Mouse (Mus musculus): Measurements from ENCODE around the gene Oxa1l. TPM values are rescaled to one million over a fixed set of nuclear protein-coding genes. Genes with fewer than 3 reads are reported as not detected.
"Not testable (repeated sequence)": the region's sequence is repeated elsewhere in the genome, so short reads cannot be mapped to it uniquely, and the experiment has no call there.

Oxa1l gene
- polyA plus RNA-seq, 1 experiment = 120 TPM

- WGBS = 88% methylated on average over 5 of the region's 5 CpGs
- Histone ChIP-seq H3K4me3 (ENCODE audit: low read depth, low read length) (no peak overlapping the region), H3K27me3 (ENCODE audit: control insufficient read depth, insufficient read depth, low read length) (no peaks in the 10 kb centered on the region), H3K27ac (ENCODE audit: insufficient read depth, low read depth, low read length) (no peak overlapping the region), H3K36me3 (ENCODE audit: control insufficient read depth, insufficient read depth, low read length) (no peaks in the 10 kb centered on the region), H3K4me1 (ENCODE audit: control insufficient read depth, insufficient read depth, insufficient read length, low read length) (peaks cover 6% of the 10 kb centered on the region)
- TF ChIP-seq POLR2A (IDR thresholded peaks at IDR 0.05; ENCODE audit: low read depth, low read length) = no peak
Observed at GRCm38 (mm10) chr14:54332176-54333074, 28.2 kb upstream of the Oxa1l start.

- H3K27ac ChIP-seq (ENCODE audit: insufficient read depth, low read depth, low read length) = no peak overlapping the region
- WGBS = 31% methylated on average over 8 of the region's 8 CpGs
- no peaks in the 10 kb centered on the region for H3K36me3 ChIP-seq (ENCODE audit: control insufficient read depth, insufficient read depth, low read length)
- no peaks in the 10 kb centered on the region for H3K27me3 ChIP-seq (ENCODE audit: control insufficient read depth, insufficient read depth, low read length)
- H3K4me1 ChIP-seq (ENCODE audit: control insufficient read depth, insufficient read depth, insufficient read length, low read length) = peaks cover 6% of the 10 kb centered on the region
- TF ChIP-seq CTCF (IDR thresholded peaks at IDR 0.05; ENCODE audit: extremely low read depth, insufficient read length, insufficient replicate concordance, low read depth, low read length) (no peak), POLR2A (IDR thresholded peaks at IDR 0.05; ENCODE audit: low read depth, low read length) (no peak)
- no peak overlapping the region for H3K4me3 ChIP-seq (ENCODE audit: low read depth, low read length)
Observed at GRCm38 (mm10) chr14:54333452-54334189, 27.0 kb upstream of the Oxa1l start.

- Histone ChIP-seq H3K4me1 (ENCODE audit: control insufficient read depth, insufficient read depth, insufficient read length, low read length) (peaks cover 2% of the 10 kb centered on the region; the same call in 1 of the 2 replicates), H3K27me3 (ENCODE audit: control insufficient read depth, insufficient read depth, low read length) (no peaks in the 10 kb centered on the region), H3K27ac (ENCODE audit: insufficient read depth, low read depth, low read length) (no peak overlapping the region), H3K36me3 (ENCODE audit: control insufficient read depth, insufficient read depth, low read length) (no peaks in the 10 kb centered on the region), H3K4me3 (ENCODE audit: low read depth, low read length) (no peak overlapping the region)
- 74% methylated on average over 7 of the region's 7 CpGs for WGBS
- TF ChIP-seq CTCF (IDR thresholded peaks at IDR 0.05; ENCODE audit: extremely low read depth, insufficient read length, insufficient replicate concordance, low read depth, low read length) (no peak), POLR2A (IDR thresholded peaks at IDR 0.05; ENCODE audit: low read depth, low read length) (no peak)
Observed at GRCm38 (mm10) chr14:54340836-54341235, 19.8 kb upstream of the Oxa1l start.

GRCm38 (mm10) chr14:54341807-54342206 is 18.8 kb upstream of the Oxa1l start:
- not testable (repeated sequence) for H3K4me1 ChIP-seq (ENCODE audit: control insufficient read depth, insufficient read depth, insufficient read length, low read length); H3K27ac ChIP-seq (ENCODE audit: insufficient read depth, low read depth, low read length); H3K4me3 ChIP-seq (ENCODE audit: low read depth, low read length); H3K36me3 ChIP-seq (ENCODE audit: control insufficient read depth, insufficient read depth, low read length); H3K27me3 ChIP-seq (ENCODE audit: control insufficient read depth, insufficient read depth, low read length)
- WGBS = 85% methylated on average over 2 of the region's 2 CpGs

GRCm38 (mm10) chr14:54350773-54351541 is 9.7 kb upstream of the Oxa1l start:
- H3K27ac ChIP-seq (ENCODE audit: insufficient read depth, low read depth, low read length); H3K27me3 ChIP-seq (ENCODE audit: control insufficient read depth, insufficient read depth, low read length); H3K4me1 ChIP-seq (ENCODE audit: control insufficient read depth, insufficient read depth, insufficient read length, low read length); H3K4me3 ChIP-seq (ENCODE audit: low read depth, low read length); H3K36me3 ChIP-seq (ENCODE audit: control insufficient read depth, insufficient read depth, low read length): not testable (repeated sequence)
- 80% methylated on average over 16 of the region's 16 CpGs for WGBS

GRCm38 (mm10) chr14:54352314-54352713 is 8.3 kb upstream of the Oxa1l start:
- Histone ChIP-seq H3K27ac (ENCODE audit: insufficient read depth, low read depth, low read length) (no peak overlapping the region), H3K4me1 (ENCODE audit: control insufficient read depth, insufficient read depth, insufficient read length, low read length) (no peaks in the 10 kb centered on the region), H3K4me3 (ENCODE audit: low read depth, low read length) (no peak overlapping the region), H3K36me3 (ENCODE audit: control insufficient read depth, insufficient read depth, low read length) (no peaks in the 10 kb centered on the region), H3K27me3 (ENCODE audit: control insufficient read depth, insufficient read depth, low read length) (no peaks in the 10 kb centered on the region)
- no peak for TF ChIP-seq CTCF (IDR thresholded peaks at IDR 0.05; ENCODE audit: extremely low read depth, insufficient read length, insufficient replicate concordance, low read depth, low read length)
- no peak for TF ChIP-seq POLR2A (IDR thresholded peaks at IDR 0.05; ENCODE audit: low read depth, low read length)
- WGBS = 46% methylated on average over 8 of the region's 8 CpGs

- no peaks in the 10 kb centered on the region for H3K36me3 ChIP-seq (ENCODE audit: control insufficient read depth, insufficient read depth, low read length)
- H3K27ac ChIP-seq (ENCODE audit: insufficient read depth, low read depth, low read length) = no peak overlapping the region
- no peaks in the 10 kb centered on the region for H3K27me3 ChIP-seq (ENCODE audit: control insufficient read depth, insufficient read depth, low read length)
- no peaks in the 10 kb centered on the region for H3K4me1 ChIP-seq (ENCODE audit: control insufficient read depth, insufficient read depth, insufficient read length, low read length)
- TF ChIP-seq CTCF (IDR thresholded peaks at IDR 0.05; ENCODE audit: extremely low read depth, insufficient read length, insufficient replicate concordance, low read depth, low read length) (peak; percentile 23; the same call in 1 of the 2 replicates), POLR2A (IDR thresholded peaks at IDR 0.05; ENCODE audit: low read depth, low read length) (no peak)
- WGBS = 68% methylated on average over 1 of the region's 1 CpGs
- no peak overlapping the region for H3K4me3 ChIP-seq (ENCODE audit: low read depth, low read length)
Observed at GRCm38 (mm10) chr14:54354406-54354805, 6.2 kb upstream of the Oxa1l start.

Data from small intestine, adult 2 months (tissue).